Mouse (Mus musculus) neural tube, embryonic 13.5 days (tissue): ENCODE data around the gene Gnmt. TPM values are rescaled to one million over a fixed set of nuclear protein-coding genes. Genes with fewer than 3 reads are reported as not detected.

Experiments used
- ATAC-seq: fragments of 200-750 bp; cut with Nextera tagmentation; 2 replicates; pipeline ENCODE4 v1.8.0; 2017; ENCODE audit warnings: low read depth, mild to moderate bottlenecking, moderate TSS enrichment, moderate library complexity
- H3K27ac ChIP-seq: fragments of 300-500 bp; sonication (generic); replicated peaks from 2 replicates; pipeline ENCODE4 v1.5.1; 2015; ENCODE audit warnings: moderate library complexity, mild to moderate bottlenecking, inconsistent platforms
- H3K27me3 ChIP-seq: fragments of 300-500 bp; sonication (generic); 2 replicates; pipeline ENCODE4 v1.6.1; 2015; ENCODE audit warnings: mild to moderate bottlenecking, inconsistent platforms
- H3K36me3 ChIP-seq: fragments of 300-500 bp; sonication (generic); 2 replicates; pipeline ENCODE4 v1.6.1; 2015; ENCODE audit warnings: mild to moderate bottlenecking, inconsistent platforms
- H3K4me1 ChIP-seq: fragments of 300-500 bp; sonication (generic); replicated peaks from 2 replicates; pipeline ENCODE4 v1.6.1; 2015; ENCODE audit warnings: inconsistent platforms
- H3K4me2 ChIP-seq: fragments of 300-500 bp; sonication (generic); 2 replicates; pipeline ENCODE4 v1.6.1; 2015; ENCODE audit warnings: inconsistent platforms, mild to moderate bottlenecking, moderate library complexity
- H3K4me3 ChIP-seq: fragments of 300-500 bp; sonication (generic); 2 replicates; pipeline ENCODE4 v1.5.1; 2015; ENCODE audit warnings: mild to moderate bottlenecking, inconsistent platforms
- H3K9ac ChIP-seq: fragments of 300-500 bp; sonication (generic); 2 replicates; pipeline ENCODE4 v1.6.1; 2015; ENCODE audit warnings: moderate library complexity, mild to moderate bottlenecking, inconsistent platforms
- H3K9me3 ChIP-seq: fragments of 300-500 bp; sonication (generic); 2 replicates; pipeline ENCODE4 v1.6.1; 2016; ENCODE audit warnings: inconsistent platforms
- WGBS: fragments of 180-500 bp; shearing (Covaris S2); methylation state at CpG from one replicate; pipeline ENCODE4 v1.1.7; 2015; 5-methylcytosine and 5-hydroxymethylcytosine counted together
- polyA plus RNA-seq: library from polyadenylated mRNA; unstranded; fragments of >200 nt; fragmentation: Nextera tagmentation; extraction: Ambion mirVana; gene quantifications from 2 replicates; pipeline ENCODE4 v1.2.1, GENCODE M21; 2015

The Gnmt gene
- polyA plus RNA-seq, 1 experiment from 2014 or later, result 1.8 TPM

DNA sequence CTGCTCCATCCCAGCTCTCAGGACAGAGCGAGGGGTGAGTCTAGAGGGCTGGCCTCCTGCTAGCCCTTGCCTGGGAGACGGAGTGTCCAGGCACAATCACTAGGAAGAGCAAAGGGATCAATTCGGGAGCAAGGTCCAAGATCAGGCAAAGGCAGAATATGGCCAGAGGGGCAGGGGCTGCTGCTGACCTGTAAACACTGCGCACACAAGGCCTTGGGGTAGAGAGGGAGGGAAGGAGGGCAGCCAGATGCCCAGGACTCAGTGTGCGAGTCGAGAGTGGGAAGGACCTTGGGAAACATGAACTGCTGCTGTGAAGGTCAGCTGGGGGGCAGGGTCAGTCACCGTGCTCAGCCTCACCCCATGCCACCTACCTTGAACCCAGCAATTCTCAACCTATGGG lies 6.3 kb upstream of the Gnmt start:
- H3K27me3 ChIP-seq, result no peaks in the 10 kb centered on the region
- H3K4me3 ChIP-seq, result no peak overlapping the region
- no peak overlapping the region for H3K9ac ChIP-seq
- H3K4me2 ChIP-seq, result no peak overlapping the region
- no peak overlapping the region for H3K27ac ChIP-seq
- H3K36me3 ChIP-seq, result peaks cover 42% of the 10 kb centered on the region
- WGBS, result 89% methylated on average over 7 of the region's 7 CpGs
- no peaks in the 10 kb centered on the region for H3K4me1 ChIP-seq
- ATAC-seq, result 0 out of 2 replicates have a peak, but pooled peaks have one; percentile 19
- H3K9me3 ChIP-seq, result no peaks in the 10 kb centered on the region

DNA sequence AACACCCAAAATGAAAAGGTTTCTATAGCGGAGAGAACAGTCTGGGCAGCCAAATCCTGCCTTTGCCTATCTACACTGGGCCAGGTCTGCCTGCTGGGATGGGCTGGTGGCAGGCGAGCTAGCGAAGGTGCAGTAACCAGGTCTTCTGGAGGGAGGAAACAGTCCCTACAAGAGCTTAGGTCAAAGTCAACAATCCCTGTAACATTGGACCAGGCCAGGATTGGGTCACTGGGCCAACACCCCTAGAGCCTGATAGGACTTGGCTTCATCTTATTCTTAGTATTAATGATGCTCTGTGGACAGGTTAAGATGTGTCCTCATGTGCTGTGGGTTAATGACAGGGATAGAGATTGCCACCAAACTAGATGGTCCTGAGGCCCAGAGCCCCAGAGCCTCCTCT lies 5.1 kb upstream of the Gnmt start:
- Histone ChIP-seq H3K27me3 (peaks cover 7% of the 10 kb centered on the region), H3K4me3 (no peak overlapping the region), H3K9me3 (no peaks in the 10 kb centered on the region), H3K36me3 (peaks cover 40% of the 10 kb centered on the region), H3K27ac (no peak overlapping the region), H3K9ac (no peak overlapping the region), H3K4me2 (no peak overlapping the region), H3K4me1 (no peaks in the 10 kb centered on the region; the same call in 1 of the 2 replicates)
- ATAC-seq, result no peak
- WGBS, result 92% methylated on average over 3 of the region's 3 CpGs

DNA sequence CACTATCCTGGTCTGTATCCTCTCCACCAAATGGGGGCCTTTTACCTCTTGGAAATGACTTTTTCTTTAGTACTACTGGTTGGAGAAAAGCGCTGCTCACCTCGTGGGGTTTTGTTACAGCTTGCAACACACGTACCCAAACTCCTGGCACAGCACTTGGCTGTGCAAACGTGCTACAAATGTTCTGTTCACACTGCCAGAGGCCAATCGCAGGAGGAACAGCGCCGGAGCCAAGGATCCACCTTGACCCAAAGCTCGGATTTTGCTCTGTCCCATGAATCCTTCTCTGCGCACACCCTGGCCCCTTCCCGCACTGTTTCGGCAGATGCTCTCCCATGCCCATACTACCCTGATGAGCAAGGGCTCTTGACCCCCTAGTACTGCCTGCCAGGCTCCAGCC lies 472 bp downstream of the Gnmt start:
- H3K36me3 ChIP-seq, result peaks cover 26% of the 10 kb centered on the region
- no peak for ATAC-seq
- no peaks in the 10 kb centered on the region for H3K9me3 ChIP-seq
- H3K27me3 ChIP-seq, result peaks cover 19% of the 10 kb centered on the region
- H3K27ac ChIP-seq, result no peak overlapping the region
- H3K4me2 ChIP-seq, result 0 out of 2 replicates have a peak overlapping the region, but pooled peaks have one; percentile 21
- no peaks in the 10 kb centered on the region; the same call in 1 of the 2 replicates for H3K4me1 ChIP-seq
- H3K4me3 ChIP-seq, result no peak overlapping the region
- WGBS, result 49% methylated on average over 11 of the region's 11 CpGs
- H3K9ac ChIP-seq, result peak overlapping the region; percentile 51; the same call in 1 of the 2 replicates

DNA sequence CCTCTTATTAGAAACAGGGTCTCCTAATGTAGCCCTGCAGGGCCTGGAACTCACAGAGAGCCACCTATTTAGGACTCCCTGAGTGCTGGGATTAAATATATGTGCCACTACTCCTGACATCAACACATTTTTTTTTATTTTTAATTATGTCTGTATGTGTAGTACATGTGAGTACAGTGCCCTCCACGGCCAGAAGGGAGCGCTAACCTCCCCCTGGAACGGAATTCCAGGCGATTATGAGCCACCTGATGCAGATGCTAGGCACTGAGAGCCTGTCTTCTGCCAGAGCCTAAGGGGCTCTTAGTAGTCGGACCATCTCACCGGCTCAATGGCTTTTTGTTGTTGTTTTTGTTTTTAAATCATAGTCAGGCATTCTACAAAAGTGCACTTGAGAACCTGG lies 947 bp downstream of the Gnmt start:
- H3K36me3 ChIP-seq, result peaks cover 31% of the 10 kb centered on the region
- no peaks in the 10 kb centered on the region for H3K9me3 ChIP-seq
- H3K4me2 ChIP-seq, result no peak overlapping the region
- peaks cover 19% of the 10 kb centered on the region for H3K27me3 ChIP-seq
- H3K4me1 ChIP-seq, result no peaks in the 10 kb centered on the region; the same call in 1 of the 2 replicates
- no peak overlapping the region for H3K27ac ChIP-seq
- no peak overlapping the region for H3K9ac ChIP-seq
- no peak for ATAC-seq
- H3K4me3 ChIP-seq, result no peak overlapping the region
- WGBS, result 41% methylated on average over 6 of the region's 6 CpGs

DNA sequence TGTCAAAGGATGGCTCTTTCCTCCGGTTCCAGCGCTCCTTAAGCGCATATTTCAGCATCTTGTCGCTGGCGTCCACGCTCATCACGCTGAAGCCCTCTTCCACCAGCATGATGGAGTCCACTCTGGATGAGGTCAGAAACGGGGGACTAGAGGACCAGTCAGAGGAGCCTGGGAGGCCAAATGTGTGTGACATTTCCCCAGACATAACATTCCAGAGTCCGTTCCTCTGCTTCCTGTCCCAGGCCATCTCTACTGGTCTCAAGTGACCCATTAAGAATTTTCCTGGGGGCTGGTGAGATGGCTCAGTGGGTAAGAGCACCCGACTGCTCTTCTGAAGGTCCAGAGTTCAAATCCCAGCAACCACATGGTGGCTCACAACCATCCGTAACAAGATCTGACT lies 1.7 kb downstream of the Gnmt start:
- Histone ChIP-seq H3K4me1 (no peaks in the 10 kb centered on the region; the same call in 1 of the 2 replicates), H3K4me2 (no peak overlapping the region), H3K36me3 (peaks cover 34% of the 10 kb centered on the region), H3K4me3 (no peak overlapping the region), H3K9me3 (no peaks in the 10 kb centered on the region), H3K27me3 (peaks cover 19% of the 10 kb centered on the region), H3K27ac (no peak overlapping the region), H3K9ac (no peak overlapping the region)
- 88% methylated on average over 11 of the region's 11 CpGs for WGBS
- ATAC-seq, result no peak

DNA sequence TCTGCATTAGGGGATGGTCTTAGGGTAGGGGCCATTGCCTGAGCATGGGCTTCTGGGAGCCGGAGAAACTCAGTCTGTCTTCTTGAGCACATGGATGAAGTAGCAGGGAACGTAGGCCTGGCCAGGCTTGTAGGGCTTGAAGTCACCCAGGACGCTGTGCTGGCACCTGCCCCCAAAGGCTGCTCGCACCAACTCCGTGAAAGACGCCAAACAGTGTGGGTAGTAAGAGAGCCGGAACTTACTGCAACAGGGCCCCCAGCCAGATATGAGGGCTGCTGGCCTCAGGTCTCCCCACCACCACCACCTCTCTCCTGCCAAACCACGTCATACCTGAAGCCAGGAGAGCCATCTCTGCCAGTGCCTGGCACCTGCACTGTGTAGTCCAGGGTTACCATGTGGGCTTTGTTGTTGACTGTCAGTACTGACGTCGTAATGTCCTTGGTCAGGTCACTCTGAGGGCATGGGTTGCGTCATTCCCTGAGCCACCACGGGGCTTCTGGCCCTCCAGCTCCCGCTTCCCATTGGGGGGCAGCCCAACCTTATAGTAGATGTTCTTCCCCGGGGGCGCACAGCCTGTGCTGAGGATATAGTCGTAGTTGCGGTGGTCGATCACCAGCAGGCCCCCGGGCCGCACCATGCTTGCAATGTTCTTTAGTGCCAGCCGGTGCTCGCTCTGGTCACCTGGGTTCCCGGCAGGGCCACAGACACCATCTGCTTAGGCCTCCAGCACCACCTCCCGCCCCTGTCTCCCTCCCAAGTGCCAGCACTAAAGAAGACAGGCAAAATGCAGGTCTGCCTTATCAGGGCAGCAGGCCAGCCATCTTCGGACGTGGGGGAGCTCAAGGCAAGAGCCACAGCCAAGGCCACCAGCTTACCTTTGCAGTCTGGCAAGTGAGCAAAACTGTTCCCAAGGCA lies 3.0 kb downstream of the Gnmt start:
- H3K36me3 ChIP-seq, result peaks cover 47% of the 10 kb centered on the region
- ATAC-seq, result no peak

DNA sequence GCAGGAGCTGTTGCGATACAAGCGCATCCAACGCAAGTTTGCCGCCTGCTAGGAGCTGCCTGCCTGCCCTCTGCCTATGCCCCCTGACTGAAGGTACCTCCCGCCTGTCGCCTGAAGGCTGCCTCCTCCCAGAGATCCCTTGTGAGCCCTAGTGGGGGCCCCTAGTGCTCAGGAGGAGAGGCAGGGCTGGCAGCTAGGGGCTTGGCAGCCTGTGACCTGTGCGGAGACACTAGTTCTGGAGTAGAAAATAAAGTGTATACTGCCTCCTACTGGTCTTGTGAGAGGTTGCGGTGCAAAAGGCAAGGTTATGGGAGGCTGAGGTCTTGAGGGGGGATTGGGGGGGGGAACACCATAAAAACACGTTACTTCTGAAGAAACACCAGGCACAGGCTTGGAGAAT lies 3.7 kb downstream of the Gnmt start:
- no peaks in the 10 kb centered on the region; the same call in 1 of the 2 replicates for H3K4me1 ChIP-seq
- no peak overlapping the region for H3K4me3 ChIP-seq
- H3K27me3 ChIP-seq, result peaks cover 19% of the 10 kb centered on the region
- 48% methylated on average over 9 of the region's 9 CpGs for WGBS
- no peak for ATAC-seq
- H3K4me2 ChIP-seq, result no peak overlapping the region
- H3K36me3 ChIP-seq, result peaks cover 54% of the 10 kb centered on the region
- H3K9ac ChIP-seq, result no peak overlapping the region
- H3K9me3 ChIP-seq, result no peaks in the 10 kb centered on the region
- H3K27ac ChIP-seq, result no peak overlapping the region

More for the DNA sequence above, 3.0 kb downstream of the Gnmt start:
- no peaks in the 10 kb centered on the region for H3K9me3 ChIP-seq
- peaks cover 19% of the 10 kb centered on the region for H3K27me3 ChIP-seq
- 91% methylated on average over 26 of the region's 26 CpGs for WGBS
- H3K4me3 ChIP-seq, result no peak overlapping the region
- no peaks in the 10 kb centered on the region; the same call in 1 of the 2 replicates for H3K4me1 ChIP-seq
- H3K9ac ChIP-seq, result no peak overlapping the region
- no peak overlapping the region for H3K4me2 ChIP-seq
- no peak overlapping the region for H3K27ac ChIP-seq

DNA sequence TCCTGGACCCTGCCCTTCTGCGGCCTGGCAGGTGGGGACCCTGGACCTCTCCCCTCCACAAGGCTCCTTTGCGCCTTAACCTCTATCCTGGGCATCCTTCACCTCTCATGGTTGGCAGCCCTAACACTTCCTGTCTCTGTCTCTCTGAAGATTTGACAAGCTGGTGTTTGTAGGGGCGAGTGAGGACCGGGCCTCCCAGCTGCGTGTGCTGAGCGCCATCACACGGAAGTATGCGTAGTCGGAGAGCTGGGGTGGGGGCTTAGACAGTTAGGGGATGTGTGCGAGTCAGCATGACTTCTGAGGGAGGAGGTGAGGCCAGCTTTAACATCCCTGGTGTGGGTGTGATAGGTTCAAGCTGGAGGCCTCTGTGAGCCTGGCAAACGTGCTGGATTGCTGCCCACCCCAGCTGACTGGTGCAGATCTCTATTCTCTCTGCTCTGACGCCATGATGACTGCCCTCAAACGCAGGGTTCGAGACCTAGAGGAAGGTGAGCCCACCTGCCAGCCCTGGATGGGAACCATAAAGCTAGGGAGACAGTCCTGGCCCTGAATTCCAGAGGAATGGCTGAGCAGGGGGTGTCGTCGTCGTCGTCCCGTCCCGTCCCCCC lies 4.4 kb downstream of the Gnmt start:
- no peak overlapping the region for H3K9ac ChIP-seq
- peaks cover 54% of the 10 kb centered on the region for H3K36me3 ChIP-seq
- peaks cover 18% of the 10 kb centered on the region for H3K27me3 ChIP-seq
- WGBS, result 80% methylated on average over 20 of the region's 20 CpGs
- no peaks in the 10 kb centered on the region for H3K9me3 ChIP-seq
- no peak overlapping the region for H3K4me2 ChIP-seq
- ATAC-seq, result no peak
- H3K27ac ChIP-seq, result no peak overlapping the region
- H3K4me3 ChIP-seq, result no peak overlapping the region
- H3K4me1 ChIP-seq, result no peaks in the 10 kb centered on the region; the same call in 1 of the 2 replicates

DNA sequence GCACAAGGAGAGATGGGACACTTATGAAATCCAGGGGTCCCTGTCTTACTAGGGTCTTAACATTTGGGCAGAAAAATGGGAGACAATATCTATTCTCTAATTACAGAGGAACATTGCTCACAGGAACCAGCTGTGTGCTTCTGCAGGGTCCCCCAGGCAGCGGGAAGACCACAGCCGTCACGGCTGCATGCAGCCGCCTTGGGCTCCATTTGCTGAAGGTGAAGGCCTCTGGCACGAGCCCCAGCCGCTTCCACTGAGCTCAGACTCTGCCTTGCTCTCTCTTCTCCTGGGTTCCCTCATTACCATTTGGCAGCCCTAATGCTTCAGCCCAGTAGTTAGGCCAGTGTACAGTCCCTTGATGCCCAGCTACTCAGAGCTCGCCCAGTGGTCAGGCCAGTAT lies 7.9 kb downstream of the Gnmt start:
- Histone ChIP-seq H3K27me3 (no peaks in the 10 kb centered on the region), H3K9ac (no peak overlapping the region), H3K4me3 (no peak overlapping the region), H3K4me2 (no peak overlapping the region), H3K9me3 (no peaks in the 10 kb centered on the region), H3K4me1 (no peaks in the 10 kb centered on the region), H3K27ac (no peak overlapping the region), H3K36me3 (peaks cover 58% of the 10 kb centered on the region)
- WGBS, result 88% methylated on average over 7 of the region's 7 CpGs
- ATAC-seq, result no peak

DNA sequence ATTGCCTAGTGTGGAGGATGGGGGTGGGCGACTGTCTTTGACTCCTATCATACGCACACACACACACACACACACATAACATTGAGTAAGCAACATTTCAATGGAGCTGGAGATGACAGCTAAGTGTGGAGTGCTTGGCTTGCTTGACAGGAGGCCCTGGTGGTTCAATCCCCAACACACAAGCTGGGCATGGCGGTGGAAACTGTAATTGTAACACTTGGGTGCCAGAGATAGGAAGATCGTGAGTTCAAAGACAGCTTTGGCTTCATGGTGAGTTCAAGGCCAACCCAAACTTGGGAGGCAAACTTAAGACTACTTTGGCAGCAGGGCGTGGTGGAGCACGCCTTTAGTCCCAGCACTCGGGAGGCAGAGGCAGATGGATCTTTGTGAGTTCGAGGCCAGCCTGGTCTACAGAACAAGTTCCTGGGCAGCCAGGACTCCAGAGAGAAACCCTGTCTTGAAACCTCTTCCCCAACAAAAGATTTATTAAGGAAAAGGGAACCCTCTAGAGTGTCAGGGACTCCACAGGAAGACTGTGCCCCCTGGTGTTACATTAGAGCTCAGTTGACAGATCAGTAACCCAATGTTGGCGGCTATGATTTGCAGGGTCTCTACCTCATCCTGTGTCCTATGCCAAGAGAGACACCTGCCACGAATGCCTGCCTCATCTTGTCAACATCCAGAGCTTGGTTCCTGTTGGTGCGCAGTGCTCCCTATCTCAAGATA lies 14.0 kb downstream of the Gnmt start:
- no peak for ATAC-seq
- 95% methylated on average over 11 of the region's 11 CpGs for WGBS
- Histone ChIP-seq H3K27me3 (no peaks in the 10 kb centered on the region), H3K4me1 (peaks cover 21% of the 10 kb centered on the region), H3K36me3 (peaks cover 36% of the 10 kb centered on the region), H3K4me3 (no peak overlapping the region), H3K9ac (no peak overlapping the region), H3K27ac (no peak overlapping the region), H3K4me2 (no peak overlapping the region), H3K9me3 (no peaks in the 10 kb centered on the region)

DNA sequence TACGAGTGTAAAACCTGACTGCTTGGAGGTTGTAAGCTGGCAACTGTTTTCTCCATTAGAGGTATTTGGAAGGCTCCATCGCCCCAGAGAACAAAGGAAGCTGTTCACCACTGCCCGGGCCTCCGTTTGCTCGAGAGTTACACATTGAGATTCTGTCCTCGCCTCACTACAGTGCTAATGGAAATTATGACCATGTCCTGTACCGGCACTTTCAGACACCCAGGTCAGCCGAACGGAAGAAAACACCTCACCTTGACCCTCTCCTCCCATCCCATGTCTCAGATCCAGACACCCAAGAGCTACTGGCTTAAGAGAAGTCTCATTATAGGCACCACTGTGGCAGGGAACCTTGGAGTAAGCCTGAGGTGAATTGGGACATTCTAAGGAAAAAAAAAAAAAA lies 15.1 kb downstream of the Gnmt start:
- WGBS, result 82% methylated on average over 9 of the region's 9 CpGs
- Histone ChIP-seq H3K27me3 (no peaks in the 10 kb centered on the region), H3K4me2 (no peak overlapping the region), H3K4me1 (peaks cover 21% of the 10 kb centered on the region), H3K9ac (no peak overlapping the region), H3K36me3 (peaks cover 36% of the 10 kb centered on the region), H3K9me3 (no peaks in the 10 kb centered on the region), H3K4me3 (no peak overlapping the region), H3K27ac (no peak overlapping the region)
- ATAC-seq, result no peak

DNA sequence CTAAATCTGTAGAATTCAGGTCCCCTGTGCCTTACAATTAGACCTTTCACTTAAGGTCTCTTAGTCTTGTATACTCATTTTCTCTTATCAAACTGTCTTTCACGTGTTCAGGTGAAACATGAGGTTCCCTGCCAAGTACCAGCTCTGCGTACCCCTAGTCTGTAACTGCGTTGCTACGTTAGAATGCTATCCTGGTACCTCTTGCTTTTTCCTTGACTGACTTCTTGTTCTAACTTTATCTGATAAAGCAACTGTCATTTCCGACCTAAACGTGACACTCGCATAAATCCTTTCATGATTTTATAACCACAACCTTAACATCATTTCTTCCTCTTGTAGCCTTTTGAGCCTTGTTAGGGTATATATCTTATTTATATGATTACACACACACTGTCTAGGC lies 16.5 kb downstream of the Gnmt start:
- Histone ChIP-seq H3K4me3 (peak overlapping the region; percentile 99), H3K36me3 (peaks cover 36% of the 10 kb centered on the region), H3K9me3 (no peaks in the 10 kb centered on the region), H3K27ac (no peak overlapping the region), H3K4me2 (peak overlapping the region; percentile 100), H3K4me1 (peaks cover 21% of the 10 kb centered on the region), H3K9ac (peak overlapping the region; percentile 95), H3K27me3 (no peaks in the 10 kb centered on the region)
- no peak for ATAC-seq
- 85% methylated on average over 7 of the region's 7 CpGs for WGBS
